Mouse (Mus musculus) heart, adult 8-10 months (tissue): ENCODE results near the gene Plcb1. TPM values are rescaled to one million over a fixed set of nuclear protein-coding genes. Genes with fewer than 3 reads are reported as not detected.

ENCODE experiments used
- DNase-seq: peaks from one replicate; pipeline ENCODE4 v3.0.0; 2022; ENCODE audit warnings: low spot score
- total RNA-seq, 4 experiments: library from RNA; stranded (reverse); gene quantifications; 2 replicates each; pipeline ENCODE4 v1.2.4; 2022

Gene Plcb1
- total RNA-seq, 4 experiments from 2014 or later, result 3.8 to 4.4 (median 4.1) TPM

DNA sequence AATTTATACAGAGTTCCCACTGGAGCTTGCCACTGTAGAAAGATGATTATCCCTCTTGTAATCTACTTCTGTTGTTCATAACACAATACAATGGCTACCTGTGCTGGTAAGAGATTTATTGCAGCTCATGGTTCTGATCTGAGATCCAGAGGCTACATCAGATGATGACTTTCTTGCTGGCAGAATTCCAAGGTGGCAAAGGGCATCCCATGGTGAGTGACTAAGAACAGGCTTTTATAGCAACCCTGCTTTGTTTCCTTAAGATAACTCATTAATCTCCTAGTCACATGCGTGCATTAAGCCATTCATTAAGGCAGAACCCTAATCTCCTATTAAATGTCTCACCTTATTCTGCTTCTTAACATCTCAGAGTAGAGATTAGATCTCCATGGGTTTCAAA lies 618.2 kb downstream of the Plcb1 start:
- DNase-seq, result no peak

DNA sequence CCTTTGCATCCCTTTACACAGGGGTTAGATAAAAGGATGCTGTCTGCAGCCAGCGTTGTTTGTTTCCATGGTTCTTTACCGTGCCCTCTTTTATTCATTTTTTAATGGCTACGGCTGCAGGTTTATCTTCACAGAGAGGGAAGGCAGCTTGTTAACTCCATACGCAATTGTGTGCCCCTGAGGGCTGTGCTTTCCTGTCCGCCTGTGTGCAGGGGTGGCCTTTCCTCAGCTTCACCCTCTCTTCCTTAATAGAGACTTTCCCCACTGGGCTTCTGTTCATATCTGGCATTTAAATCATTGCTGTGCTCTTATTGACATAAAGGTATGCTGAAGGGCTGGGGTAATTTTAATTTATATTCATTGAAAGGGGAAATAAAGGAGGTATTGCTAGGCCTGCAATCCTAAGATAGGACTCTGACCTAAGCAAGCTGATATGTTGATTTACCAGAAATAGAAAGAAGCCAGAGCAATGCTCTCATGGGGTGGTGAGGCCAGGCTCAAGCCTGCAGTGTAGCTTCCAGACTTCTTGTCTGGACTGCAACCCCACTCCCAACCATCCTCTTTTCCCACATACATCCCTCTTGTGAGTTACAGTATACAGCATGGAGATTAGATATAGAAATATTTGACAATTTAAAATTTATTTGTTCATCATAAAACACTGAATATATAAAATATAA lies 623.7 kb downstream of the Plcb1 start:
- no peak for DNase-seq

DNA sequence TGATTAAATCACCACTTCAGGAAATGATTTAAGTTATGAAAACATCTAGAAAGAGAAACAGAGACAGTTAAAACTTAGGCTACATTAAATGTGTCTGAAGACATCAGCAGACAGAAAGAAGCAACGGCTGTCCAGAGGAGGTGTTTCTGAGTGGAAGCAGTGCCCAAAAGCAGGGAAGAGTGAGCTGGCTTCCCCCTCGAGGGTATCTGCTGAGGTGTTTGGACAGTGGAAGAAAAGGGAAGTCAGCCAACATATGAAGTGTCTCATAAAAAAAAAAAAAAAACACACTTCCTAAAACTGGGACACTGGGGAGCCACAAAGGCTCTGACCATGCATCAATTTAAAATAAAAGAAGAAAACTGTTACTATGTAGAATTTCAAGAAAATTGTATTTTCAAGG lies 625.8 kb downstream of the Plcb1 start:
- no peak for DNase-seq

DNA sequence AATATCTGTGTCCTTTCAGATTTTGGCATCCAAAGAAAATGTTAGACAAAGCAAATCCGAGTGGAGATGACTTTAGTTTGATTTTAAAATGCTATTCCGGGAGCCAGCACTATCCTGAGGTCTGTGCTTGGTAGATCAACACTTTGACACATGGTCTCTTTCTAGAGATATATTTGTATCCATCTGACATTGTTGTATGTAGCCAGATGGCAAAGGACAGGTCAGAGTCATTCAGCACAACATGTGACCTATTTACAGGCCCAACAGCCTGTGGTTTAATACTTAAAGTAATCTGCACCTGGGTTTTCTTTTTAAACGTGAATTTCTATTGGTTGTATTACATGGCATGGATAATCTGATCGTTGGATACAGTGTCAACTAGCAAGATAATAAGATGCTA lies 629.3 kb downstream of the Plcb1 start:
- DNase-seq, result no peak

DNA sequence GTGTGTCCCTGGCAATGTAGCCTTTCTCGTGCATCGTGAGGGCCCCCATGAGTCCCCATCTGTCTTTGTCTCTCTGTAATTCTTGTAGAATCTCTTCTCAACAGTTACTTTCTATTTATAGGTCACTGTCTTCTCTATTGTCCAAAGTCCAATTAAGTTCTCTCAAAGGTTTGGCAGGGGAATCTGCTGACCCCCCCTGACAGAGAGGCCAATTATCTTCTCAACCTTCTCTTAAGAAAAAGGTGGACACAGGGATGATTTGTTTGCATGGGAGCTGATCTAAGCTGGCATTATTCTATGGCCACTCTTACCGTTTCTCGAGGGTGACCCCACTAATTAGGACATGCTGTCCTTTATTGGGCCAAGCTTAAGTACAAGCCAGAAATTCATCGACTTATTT lies 633.4 kb downstream of the Plcb1 start:
- DNase-seq, result no peak

DNA sequence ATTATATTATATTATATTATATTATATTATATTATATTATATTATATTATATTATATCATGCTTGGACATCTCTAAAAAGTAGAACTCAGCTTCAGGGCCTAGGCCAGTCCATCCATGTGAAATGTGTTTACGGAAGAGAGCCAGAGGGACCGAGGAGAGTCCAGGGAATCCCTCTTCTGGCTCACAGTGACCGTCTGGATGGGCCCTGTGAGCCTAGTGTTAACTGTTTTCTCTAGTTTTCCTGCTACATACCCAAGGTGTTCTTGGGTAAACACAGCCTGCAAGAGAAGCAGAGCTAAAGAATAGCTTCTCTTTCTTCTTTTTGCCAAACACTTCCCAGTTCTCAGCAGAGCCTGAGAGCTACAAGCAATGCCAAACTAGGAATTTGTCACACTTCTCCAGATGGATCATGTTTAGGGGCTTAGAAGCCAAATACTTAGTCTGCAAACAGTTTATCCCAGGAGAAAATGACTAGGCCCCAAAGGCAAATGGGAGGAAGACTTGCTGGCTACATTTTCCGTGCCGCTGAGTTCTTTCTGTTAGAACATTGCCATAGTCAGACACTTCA lies 649.2 kb downstream of the Plcb1 start:
- peak; percentile 30 for DNase-seq

DNA sequence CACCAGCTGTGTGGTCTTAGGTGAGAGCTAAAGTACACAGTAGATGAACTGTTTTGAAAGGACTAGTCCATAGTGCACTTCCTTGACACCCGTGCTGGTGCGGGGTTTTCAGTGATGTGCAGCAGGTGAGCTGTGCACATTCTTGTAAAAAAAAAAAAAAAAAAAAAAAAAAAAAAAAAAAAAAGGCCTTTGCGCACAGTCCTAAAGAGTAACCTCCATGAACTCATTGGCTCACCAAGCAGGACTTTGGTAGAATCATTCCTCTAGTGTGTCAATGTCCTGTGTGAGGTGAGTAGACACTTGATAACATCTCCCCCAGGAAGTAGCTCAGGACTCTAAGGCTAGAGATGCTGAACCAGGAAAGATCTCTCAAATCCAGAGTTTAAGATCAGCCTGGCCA lies 653.2 kb downstream of the Plcb1 start:
- DNase-seq, result no peak

DNA sequence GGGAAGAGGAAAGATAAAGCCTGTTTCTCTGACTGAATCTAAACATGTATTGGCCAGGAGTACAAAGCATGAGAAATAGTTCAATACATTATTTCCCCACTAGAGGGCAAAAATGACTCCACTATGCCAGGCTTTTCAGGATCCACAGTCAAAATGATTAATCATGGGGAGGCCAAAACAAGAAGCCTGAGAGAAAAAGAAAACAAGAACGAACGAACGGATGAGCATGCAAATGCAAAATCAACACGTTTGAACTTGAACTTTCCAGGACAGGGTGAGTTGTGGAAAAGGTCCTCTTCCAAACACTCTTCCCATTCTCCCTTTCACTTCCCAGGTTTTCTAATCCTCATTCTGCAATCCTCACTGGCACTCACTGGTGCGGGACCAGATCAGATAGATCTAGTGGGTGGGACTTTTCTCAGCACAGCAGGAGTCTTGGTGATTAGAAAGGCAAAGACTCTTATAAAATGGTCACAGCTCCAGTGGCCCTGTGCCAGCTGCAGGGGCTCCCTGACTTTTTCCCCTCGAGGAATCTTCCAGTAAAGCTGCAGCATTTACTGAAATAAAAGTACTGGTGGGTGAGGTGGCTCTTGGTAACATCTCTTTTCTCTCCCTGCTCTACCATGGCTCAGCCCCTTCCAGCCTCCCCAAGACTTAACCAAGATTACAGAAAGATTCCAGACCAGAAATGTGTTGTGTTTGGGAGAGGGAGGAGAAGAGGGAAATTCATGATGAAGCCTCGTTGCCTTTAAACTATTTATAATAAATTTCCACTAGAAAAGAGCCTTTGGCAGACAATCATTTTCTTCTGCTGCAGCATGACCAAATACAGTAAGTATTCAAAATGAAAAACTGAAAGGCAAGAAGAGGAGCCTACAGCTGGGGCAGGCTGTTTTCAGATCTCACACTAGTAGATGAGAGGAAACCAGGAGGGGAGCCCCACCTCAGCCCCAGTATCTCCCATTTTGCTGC lies 654.0 kb downstream of the Plcb1 start:
- DNase-seq, result peak; percentile 80

DNA sequence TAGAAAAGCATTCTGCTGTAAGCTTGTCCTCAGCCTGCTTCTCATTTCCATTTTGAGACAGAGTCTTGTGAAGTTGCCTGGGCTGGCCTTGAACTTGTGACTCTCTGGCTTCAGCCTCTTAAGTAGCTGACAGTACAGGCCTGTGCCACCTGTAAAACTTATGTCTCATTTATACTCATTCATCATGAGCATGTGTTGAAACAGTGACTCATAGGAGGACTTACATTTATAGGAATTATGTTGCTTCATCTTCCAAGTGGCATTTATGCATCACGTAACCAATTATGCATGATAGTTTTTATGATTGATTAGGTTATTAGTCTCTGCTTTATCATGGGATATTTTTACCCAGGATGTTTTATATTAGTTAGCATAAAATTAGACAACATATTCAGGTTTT lies 667.7 kb downstream of the Plcb1 start:
- no peak for DNase-seq

DNA sequence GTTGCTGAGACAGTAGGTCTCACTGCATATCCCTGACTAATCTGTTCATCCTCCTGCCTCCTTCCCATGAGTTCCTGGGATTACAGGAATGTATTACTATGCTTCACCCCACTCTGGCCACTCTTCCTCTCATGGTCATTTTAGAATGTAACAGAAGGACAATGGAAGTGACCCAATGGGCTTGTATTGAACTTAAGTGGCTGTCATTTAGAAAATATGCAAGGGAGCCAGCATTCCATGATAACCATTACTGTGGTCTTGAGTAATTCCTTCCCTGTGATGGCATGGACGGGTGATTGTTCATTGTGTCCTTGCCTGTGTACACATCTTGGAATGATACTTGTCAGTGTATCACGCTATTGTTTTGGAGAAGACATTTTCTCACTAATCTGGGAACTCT lies 668.1 kb downstream of the Plcb1 start:
- no peak for DNase-seq

DNA sequence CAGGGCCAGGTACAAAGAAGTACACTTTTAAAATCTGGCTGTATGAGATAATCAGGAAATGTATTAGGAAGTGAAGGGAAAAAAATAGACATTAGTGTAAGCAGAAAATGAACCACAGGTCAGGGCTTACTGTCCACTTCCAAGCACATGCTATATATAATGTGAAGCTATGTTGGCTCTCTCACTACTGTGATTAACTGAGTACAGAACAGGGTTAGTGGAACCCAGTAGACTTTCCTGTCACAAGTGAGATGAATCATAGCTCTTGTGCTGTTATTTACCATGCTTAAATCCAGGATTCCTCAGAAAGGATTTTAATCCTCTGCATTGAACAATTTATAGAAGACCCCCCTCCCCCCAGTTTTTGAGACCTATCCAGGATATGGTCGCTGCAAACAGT lies 668.6 kb downstream of the Plcb1 start:
- no peak for DNase-seq

DNA sequence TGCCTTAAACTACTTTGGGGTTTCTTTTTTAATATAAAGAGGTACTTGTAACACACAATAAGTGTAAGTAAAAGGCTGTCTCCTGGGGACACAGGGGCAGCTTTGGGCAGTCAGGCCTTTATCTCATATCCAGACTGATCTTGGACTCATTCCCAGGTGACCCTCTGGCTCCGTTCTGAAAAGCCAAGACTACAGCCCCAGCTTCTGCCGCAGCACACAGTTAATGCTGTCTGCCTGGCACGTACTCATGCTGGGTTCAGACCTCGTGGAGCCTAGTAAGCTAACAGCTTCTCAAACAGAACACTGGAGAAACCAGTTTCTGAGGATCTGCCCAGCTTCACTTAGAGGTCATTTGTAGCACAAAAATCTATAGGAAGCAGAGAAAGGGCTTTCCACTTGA lies 682.0 kb downstream of the Plcb1 start:
- DNase-seq, result no peak

DNA sequence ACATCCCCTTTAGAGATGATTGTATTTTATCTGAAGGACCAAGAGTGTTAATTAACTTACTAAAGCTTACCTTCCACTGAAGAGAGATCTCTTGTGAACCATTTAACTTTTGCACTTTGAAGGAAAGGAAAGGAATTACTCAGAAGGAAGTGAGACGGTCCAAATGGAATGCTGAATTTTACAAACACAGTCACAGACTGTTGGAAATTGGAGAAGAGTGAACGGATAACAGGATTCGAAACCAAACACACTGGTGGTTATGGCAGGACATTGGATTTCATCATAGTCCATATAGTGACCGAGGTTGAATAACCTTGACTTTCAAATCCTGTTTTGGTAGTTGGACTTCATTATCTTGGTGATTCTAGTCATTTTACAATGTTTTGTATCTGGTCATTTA lies 688.2 kb downstream of the Plcb1 start:
- DNase-seq, result no peak

DNA sequence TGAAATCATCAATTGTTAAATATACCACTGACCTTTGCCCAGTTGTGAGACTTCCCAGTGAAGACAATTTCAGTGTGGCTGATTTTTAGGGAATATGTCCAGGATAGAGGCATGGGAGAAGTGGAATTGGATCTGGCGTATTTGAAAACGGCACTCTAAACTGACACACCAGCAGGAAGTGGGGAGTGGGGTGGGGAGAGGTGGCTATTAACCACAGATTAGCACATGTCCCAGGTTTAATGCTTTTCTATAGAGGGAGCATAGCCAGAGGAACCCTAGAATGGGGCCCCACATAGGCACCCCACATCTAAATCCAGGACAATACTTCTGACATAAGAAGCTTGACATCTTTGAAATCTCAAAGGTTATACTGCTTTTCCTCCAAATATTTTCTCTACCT lies 699.4 kb downstream of the Plcb1 start:
- DNase-seq, result no peak

DNA sequence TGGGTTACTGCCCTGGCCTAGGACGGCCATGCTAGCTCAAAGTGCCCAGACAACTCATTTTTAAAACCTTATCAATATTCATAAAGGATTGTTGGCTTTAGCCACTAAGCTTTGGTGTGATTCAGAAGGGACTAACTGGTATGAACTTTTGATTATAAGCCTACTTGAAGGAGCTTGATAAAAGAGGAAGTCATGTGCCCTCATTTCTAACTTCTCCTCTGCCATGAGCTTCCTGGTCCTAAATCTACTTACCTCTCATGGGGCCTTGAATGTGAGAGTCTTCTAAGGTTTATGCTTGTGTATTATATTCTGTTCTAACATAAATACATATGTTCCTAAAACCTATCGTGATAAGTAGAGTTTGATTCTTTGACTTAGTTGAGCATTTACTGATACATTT lies 702.4 kb downstream of the Plcb1 start:
- no peak for DNase-seq

DNA sequence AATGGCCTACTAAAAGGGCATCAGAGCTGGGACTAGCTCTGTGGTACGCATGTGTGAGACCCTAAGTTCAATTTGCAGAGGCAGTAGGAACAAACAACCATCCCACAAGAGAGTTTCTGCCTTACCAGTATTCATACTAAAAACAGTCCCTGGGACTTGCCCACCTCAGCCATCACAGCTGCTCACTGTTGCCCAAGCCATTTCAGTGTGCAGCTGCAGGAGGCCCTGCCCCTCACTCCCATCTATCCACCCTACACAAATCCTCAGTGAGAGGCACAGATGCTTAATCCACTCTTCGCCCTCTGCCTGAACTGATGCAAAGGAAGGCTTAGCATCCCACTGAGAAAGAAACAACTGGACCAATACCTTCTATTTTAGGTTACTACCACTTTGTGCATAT lies 703.3 kb downstream of the Plcb1 start:
- no peak for DNase-seq

DNA sequence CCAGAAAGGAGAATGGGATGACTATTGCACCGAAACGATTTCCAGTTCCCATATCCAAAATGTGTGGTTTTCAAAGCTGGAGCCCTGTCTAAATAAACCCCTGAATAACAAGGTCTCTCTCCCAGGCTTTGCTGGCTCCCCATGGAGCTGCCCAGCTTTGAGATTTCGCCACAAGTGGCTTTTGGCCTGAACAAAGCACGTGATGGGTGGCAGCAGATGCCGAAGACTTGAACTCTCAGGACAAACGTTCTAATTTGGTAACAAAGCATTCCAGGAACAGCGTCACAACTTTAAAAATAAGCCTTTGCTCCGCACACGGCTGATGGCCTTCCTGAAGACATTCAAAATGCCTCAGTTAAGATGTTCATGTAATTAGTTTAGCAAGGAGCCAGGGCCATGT lies 706.9 kb downstream of the Plcb1 start:
- DNase-seq, result peak; percentile 49

DNA sequence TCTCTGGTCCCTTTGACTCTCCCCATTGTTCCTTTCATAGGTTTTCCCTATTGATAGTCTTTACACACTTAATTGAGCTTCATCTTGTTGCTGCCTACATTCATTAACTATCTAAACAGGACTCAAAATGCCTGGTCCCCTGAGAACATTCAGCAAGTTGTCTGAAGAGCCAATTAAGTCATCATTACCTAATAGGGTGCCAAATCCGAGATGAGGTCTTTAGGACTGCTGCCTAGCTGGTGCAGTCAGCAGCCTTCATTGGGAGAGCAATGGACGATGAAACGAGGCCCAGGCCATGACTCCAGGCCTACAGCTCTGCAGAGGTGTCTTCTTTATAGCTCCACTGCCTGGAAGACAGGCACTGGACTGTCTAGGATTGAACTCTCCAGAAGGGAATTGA lies 710.7 kb downstream of the Plcb1 start:
- DNase-seq, result no peak

DNA sequence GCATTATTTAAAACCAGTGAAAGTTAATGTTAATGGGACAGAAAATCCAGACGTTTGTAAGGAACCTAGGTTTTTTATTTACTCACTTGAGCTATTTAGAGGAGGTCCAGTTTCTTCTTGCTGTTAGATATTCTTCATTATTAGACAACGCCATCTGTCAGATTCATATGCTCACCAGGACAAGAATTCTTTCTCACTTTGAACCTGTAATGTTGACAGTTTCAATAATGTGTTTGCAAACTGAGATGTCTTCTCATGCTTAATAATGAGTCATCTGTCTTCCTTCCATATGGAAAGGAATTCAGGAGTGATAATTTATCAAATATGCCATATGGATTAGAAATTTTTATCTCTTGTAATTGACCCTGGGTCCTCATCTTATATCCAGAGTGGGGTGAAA lies 711.4 kb downstream of the Plcb1 start:
- no peak for DNase-seq

DNA sequence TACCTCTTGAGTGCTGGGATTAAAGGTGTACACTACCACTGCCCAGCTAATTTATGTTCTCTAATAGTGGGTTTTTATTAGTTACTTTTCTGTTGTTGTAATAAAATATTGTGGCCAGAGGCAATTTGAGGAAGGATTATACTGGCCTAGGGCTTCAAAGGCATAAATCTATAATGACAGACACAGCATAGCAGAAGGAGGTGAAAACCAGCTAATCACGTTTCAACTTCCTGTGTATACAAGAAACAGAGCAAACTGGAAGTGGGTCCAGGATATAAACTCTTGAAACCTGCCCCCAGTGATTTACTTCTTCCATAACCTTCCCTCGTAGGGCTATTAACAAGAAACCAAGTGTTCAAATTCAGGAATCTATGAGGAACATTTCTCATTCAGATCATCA lies 715.0 kb downstream of the Plcb1 start:
- DNase-seq, result no peak

DNA sequence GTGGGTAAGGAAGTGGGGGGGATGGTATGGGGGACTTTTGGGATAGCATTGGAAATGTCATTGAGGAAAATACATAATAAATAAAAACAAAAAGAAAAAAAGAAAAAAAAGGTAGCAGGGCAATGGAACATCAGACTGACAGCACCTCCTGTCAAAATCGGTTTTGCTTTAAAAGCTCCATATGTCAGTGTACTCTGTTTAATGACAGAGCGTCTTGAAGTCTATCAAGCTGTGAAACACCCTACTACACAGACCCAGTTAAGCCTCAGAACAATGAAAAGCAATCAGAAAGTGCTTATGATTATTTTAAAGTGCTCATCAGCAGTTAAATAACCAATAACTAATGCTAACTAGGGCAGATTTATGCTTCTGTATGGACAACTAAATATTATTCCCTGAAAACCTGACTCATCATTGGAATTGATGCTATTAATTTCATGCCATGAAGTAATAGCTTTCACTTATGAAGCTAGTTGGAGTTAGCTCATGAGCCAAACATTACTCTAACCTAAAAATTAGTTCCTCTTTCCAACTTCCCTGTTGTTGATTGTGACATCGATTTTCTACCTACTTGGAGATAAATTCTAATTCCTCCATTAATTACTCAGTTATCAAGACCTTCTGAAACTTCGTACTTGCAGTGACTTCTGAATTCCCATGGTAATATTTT lies 717.6 kb downstream of the Plcb1 start:
- no peak for DNase-seq

DNA sequence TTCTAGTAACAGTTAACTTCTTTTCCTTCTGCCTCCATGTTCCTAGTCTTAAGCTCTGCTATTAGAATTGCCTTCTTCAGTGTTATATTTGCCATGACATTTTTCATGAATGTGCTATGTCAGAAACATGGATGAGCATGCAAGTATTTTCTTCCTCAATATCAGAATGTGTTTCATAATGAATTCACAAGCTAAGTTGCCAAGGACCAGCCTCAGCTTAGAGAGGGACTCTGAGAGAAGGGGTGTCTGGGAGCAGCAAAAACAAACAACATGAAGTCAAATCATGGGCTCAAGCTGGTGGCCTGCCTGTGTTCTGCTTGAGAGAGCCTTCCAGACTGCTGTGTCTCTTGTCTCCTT lies 718.1 kb downstream of the Plcb1 start:
- no peak for DNase-seq
